Mouse (Mus musculus) urinary bladder, postnatal 4 days (tissue): ENCODE results near the gene Tmem132c.

ENCODE experiments used
- DNase-seq, 2 experiments: peaks; one replicate each; pipeline ENCODE4 v3.0.0; 2021 to 2022; ENCODE audit warnings: low spot score in 2 of 2

Gene Tmem132c

DNA sequence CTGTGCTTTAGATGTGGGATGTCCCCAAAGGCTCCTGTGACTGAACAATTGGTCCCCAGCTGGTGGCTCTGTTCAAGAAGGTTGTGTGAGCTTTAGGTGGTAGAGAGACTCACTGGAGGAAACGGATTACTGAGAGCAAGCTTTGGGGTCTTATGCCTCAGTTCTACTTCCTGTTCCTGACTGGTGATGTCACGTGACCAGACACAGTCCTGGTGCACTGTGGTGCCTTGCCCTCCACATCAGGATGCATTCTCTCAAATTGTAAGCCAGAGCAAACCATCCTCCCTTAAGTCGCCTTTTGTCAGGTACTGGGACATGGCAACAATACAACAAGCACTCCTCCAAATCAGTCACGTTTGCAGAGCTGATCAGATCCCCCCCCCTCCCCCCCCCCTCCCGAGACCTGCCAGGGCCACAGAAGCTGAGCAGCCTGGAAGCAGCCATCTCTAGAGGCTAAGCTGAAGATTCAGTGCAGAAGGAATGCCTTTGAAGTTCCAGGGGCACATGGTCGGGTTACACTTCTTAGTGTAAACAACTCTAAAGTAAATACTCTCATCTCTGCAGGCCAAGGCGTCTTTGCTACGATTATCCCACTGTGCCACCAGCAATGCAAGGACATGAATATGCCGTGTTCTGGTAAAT, 164.5 kb downstream of the Tmem132c start:
- DNase-seq: no peak

DNA sequence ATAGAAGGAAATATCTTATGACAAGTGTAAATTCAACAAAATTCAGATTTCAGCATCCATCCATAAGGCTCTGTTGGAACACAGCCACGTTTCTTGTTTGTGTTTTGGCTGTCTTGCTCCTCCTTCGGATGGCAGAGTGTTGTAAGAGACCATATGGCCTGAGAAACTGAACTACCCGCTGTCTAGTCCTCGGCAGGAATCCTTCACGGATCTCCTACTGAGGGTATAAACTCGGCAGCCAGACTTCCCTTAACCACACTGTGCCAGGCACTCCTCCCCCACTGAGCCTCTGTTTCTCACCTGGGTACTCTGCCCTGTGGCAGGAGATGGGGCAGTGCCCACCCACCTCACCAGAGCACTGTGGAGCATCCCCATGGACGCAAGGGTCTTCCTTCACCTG, 174.9 kb downstream of the Tmem132c start:
- DNase-seq: no peak

DNA sequence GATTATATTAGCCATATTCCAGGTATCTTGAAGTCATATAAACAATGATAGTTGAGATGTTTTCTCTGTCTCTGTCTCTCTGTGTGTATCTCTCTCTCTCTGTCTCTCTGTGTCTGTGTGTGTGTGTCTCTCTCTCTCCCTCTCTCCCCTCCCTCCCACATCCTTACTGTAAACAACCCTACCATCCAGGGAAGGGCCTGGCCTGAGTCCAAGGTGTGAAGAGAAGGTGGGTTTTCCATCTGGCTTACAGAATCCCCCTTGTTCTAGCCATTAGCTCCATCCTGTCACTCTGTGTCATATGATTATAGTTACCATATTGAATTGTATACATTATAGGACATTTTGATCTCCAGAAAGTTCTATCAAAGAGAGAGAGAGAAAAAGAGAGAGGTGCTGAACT, 182.3 kb downstream of the Tmem132c start:
- no peak for DNase-seq

DNA sequence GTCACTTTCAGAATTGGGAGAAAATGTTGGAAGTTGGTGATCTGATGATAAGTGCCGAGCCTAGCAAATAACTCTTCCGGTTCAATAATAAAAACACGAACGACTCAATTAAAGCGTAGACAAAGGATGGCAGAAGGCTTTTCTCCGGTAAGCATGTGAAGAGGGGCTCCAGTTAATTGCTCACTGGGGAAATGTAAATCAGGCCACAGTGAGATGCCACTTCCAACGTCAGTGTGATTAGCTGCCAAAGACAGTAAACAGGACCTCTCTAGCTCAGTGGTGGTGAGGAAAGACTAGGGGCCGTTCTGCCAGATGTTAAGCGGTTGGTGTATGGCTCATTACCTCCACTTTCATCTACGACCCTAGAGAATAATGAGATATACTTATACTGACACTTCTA, 187.5 kb downstream of the Tmem132c start:
- DNase-seq: no peak

DNA sequence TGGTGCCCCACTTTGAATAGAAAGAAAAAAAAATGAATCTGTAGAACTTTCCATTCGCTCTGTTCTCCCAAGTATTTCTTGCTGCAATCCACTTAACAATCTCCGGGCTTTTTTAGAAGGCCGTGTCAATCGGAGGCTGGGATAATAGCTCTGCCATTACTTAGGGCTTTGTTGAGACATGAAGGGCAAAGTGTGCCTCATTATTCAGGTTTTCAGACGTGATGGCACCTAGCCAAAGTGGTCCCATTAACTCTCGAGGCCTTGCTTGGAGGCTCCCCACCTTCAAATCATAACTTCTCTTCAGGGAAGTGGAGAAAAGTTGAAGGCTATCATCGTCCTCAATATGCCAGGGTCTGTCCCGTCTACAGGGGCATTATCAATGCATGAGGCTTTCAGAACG, 190.0 kb downstream of the Tmem132c start:
- no peak for DNase-seq

DNA sequence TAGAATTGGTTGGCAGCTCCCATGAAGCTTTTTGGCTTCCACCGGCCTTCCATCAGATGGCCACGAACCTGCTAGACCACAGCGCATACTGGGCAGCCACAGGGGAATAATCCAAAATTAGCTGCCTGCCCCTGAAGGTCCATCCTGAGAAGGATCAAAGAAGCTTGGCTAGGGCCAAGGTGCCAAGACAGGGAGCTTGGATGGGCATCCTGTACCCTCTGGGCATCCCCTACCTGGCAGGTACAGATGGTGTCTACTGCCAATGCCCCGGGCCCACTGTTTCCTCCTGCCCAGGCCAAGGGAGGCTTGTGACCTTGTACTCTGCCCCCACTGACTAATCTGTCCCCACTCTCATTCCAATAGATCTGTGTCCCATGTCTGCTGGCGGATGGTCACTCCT, 195.2 kb downstream of the Tmem132c start:
- no peak for DNase-seq

DNA sequence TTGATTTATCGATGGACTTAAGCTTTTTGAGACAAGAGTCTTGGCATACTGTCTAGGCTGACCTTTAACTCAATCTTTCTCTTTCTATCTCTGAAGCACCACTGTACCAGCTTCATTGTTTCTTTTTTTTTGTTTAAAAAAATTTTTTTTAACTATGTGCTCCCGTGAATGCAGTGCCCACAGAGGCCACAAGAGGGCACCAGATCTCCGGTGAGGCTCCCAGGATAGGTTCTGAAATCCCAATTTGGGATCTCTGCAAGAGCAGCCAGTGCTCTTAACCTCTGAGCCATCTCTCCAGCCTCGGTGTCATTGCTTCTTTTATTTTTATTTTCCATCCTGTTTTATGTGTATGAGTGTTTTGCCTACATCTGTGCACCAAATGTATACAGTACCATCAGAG, 197.0 kb downstream of the Tmem132c start:
- no peak for DNase-seq

DNA sequence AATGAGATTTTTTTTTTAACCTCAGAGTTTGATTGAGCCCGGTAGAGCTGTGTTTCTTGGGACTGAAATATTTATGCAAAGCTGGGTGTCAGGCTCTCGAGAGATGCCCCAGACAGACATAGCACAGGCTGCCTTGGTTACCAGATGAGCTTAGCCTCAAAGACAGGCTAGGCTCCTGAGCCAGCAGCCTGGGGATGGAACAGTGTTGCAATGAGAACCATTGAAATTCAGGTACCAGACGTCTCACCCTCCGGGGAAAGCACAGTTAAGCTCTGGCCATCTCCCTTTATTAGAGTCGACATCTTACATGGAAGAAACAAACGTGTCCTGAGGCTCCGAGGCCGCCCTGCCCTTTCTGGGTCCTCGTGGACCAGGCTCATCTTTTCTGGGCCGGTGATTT, 200.4 kb downstream of the Tmem132c start:
- DNase-seq: no peak

DNA sequence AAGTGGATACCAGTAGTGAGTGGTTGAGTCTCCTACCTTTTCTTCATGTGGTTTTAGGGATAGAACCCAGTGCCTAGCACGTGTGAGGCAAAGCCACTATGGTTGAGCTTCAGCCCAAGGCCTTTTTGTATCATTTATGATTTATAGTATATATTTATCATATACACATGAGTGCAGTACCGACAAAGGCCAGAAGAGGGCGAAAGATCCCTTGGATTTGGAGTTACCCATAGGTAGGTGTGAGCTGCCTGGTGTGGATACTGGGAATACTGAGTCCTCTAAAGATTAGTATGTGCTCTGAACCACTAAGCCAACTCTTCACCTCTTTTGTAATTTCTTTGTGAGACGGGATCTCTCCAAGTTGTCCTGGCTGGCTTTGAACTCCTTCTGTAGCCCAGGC, 212.0 kb downstream of the Tmem132c start:
- no peak for DNase-seq

DNA sequence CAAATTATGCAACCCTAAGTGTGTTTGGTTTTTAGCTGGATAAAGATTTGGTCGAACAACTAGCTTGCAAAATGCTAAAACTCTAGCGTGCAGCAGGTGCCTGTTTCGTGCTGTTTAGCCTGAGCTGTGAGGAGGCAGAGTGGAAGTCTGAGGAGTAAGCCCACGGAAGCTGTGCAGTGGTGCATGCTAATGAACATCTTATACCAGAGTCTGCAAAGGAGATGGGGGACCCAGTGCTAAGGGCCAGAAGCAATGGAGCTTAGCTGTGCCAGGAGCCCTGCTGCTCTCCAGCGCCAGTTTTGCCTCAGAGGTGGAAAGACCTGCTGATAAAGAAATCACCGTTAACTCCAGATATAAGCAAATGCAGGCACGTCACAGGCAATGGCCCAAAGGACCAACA, 212.5 kb downstream of the Tmem132c start:
- DNase-seq: no peak

DNA sequence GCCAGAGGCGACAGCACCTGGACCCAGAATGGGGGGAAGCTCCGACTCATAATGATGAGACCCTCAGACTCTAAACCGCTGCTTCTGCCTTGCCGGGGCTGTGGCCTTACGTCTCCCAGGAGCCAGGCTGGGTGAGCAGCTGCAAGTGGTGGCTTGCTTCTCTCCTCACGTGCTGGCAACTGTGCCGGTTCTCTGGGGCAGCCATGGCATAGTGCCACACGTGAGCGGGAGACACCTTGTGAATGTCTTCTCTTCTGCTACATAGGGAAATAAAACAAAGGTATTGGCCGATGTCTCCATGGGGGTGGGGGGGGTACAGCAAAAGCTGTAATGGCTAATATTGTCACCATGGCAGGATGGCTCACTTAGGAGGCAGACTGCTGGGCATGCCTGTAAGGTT, 214.5 kb downstream of the Tmem132c start:
- no peak for DNase-seq

DNA sequence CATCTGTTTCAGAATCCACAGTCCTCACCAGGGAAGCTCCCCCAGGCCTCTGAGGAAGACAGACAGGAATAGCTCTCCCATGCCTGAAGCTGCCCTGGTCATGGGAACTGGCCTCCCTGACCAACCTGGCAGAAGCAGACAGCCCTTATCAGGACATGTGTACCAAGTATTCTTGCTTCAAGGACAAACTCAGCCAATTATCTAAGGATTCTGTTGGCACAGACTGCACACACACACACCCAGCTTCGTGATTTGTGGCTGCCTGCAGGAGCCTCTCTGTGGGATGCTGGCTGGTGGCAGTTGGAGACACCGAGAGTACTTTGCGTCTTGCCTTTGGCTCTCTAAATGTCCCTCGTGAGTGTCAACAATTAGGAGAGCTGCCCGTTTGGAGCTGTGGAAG, 226.5 kb downstream of the Tmem132c start:
- no peak for DNase-seq

DNA sequence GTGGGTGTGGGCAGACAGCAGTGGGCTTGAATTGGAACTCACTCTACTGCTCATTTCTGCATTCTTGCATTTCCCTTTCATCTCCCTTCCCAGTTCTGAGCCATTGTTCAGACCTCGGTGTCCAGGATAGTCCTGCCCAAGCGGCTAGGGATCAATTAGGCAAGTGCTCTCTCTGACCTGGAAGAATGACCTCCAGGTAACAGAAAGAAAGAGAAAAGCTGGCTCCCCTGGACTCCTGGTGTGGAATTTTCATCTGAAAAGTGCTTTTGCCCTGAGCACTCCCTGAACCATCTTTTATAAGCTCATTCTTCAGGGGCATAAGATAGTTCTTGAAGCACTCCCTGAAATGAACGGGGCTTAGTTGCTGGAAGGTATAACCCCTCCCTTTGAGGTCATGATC, 228.7 kb downstream of the Tmem132c start:
- DNase-seq: no peak

DNA sequence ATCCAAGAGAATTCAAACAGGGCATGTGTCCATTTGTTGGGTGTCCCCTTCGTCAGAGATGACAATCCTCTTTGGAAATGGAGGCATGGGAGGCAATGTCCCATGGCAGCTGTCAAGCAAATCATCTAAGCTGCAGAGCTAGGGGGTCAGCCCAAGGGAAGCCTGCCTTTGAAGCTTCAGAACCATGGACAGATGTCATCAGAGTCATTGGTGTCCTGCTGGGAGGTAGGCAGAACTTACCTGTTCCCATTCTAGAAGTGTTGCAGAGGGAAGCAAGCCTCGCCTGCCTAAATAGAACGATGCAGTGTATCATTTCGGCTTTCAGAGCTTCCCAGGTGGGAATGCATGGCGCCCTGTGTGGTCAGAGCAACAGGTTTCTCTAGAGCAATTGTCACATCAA, 230.3 kb downstream of the Tmem132c start:
- no peak for DNase-seq

DNA sequence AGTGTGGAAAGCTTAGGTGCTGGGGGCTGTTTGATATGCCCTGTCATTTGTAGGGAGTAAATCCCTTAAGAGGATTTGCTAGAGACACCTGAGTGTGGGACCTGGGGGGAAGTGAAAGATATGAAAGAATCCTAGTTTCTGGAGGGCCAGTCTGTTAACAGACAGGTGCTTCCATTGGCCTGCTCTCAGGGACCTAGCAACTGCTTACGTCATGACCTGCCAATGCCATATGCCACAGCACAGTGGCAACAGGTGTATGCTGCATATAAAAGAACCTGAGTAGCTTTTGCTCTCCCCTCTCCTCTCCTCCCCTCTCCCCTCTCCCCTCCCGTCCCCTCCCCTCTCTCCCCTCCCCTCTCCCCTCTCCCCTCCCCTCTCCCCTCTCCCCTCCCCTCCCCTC, 232.1 kb downstream of the Tmem132c start:
- no peak for DNase-seq

DNA sequence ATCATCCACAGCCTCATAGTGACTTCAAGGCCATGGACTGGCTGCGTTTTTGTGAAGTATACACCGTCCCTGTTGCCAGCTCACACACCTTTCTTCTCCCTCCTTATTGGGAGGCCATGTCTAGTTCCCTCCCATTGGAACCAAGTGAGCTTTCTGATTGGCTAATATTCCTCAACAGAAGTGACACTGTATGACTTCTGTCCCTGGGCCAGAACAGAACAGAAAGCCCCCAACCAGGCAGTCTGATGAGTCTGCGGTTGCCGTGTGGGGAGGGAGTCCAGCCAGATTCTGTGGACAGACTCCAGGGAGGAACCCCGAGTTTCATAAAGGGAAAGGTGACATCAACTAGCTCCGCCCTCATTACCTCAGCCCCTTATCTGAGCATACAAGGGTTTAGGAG, 233.2 kb downstream of the Tmem132c start:
- DNase-seq: no peak

DNA sequence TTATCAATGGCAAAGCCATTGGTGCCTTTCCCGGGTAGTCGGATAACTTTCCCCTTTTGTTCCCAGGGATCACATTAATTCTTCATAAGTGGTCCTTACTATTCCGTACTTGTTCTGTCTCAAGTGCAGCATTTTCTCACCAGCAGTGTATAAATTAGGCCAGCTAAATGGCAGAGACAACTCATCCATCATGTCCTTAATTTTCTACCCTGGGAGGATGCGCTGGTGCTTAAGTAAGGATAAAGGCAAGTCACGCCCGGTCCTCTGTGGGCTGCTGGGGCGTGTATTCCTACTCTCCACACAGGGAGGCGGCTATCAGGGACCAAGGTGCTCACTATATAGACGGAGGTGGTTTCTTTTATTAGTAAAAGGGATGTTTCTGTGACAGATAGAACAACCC, 236.2 kb downstream of the Tmem132c start:
- no peak for DNase-seq

DNA sequence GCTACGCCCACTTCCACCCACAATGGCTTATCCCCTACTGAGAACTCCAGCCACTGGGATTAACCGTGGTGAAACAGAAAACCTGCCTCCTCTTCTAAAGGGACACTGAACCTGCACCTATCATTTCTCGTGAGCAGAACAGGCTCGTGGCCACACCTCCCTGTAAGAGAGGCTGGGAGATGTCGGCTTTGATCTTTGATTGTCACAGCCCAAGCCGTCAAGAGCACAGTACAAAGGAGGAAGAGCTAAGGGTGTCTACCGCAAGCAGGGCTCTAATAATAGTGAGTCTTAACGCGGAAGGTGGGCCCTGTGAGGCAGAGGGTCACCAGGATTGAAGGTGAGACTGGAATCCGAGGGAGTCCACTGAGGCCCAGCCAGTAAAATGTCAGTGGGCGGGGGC, 236.7 kb downstream of the Tmem132c start:
- no peak for DNase-seq

DNA sequence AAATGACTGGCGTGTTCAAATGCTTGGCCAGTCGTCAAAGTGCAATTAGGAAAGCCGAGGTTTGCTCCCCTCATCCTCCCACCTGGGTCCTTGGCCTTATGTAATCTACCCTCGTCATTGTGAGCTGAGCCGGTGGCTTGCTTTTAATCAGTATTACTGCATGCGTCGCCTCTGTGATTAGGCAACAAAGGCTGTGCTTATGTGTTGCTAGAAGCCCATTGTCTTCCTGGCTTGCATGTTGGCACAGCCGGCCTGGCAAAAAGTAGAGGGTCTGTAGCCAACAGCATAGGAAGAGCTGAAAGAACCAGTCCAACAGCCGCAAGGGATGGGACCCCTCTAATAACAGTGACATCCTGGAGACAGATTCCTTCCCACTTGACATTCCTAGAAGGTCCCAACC, 239.3 kb downstream of the Tmem132c start:
- no peak for DNase-seq

DNA sequence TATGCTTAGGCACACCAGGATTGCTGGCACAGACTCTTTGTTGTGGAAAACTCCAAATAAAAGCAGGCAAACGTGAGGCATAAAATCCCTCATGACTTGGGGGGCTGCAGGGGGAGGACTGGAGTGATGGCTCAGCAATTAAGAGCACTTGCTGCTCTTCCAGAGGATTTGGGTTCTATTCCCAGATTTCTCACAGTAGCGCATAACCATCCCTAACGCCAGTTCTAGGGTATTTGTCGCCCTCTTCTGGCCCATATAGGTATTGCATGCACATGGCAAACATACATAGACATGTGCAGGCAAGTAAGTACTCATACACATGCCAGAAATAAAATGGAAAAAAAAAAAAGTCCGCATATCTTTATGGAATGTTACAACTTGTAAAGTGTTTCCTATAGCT, 239.8 kb downstream of the Tmem132c start:
- no peak for DNase-seq

DNA sequence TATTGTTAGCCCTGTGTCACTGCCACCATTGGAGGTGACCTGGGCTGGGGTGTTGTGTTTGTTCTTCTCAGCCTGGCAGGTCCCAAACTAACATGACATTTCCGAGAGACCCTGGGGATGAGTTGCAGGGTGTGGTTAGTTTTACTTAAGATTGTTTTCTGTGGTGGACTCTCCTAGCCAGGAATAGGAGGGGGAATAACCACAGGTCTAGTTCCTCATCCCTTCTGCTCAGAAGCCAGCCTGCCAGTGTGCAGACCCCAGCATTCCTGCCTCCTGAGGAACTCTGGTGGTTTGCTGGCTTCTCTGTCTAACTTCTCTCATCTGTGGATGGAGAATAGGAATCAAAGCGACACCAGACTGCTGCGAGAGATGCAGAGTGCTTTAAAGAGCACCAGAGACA, 240.7 kb downstream of the Tmem132c start:
- DNase-seq: no peak

DNA sequence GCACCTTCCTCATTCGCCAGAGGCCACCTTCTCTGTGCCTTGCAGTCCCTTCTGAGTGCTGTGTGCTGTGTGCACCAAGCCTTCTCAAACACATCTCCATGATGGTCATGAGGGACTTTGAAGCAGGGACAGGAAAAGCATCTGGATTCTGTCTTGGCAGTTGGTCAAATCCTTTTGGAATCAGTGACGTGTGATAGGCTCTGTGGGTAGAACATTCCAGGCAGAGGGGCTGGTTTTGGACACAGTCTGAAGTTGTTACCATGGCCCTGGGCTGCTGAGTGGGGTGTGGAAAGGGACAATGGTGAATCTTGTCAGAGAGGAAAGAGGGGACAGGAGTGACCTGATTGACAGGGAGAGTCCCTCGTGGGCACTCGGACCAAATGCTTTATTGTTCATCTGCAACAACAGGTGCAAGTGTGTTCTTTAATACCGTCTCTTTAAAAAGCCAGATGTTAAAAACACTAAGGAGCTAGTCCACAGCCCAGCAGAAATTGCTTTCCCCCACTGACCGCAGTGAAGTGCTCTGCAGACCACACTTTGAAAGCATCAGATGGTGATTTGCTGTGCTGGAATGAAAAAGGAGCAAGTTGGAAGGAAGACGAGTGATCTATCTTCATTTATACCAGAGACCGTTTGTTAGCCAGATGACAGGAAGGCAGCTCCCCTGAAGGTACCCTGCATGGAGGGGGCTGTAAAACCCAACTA, 242.5 kb downstream of the Tmem132c start:
- no peak for DNase-seq

DNA sequence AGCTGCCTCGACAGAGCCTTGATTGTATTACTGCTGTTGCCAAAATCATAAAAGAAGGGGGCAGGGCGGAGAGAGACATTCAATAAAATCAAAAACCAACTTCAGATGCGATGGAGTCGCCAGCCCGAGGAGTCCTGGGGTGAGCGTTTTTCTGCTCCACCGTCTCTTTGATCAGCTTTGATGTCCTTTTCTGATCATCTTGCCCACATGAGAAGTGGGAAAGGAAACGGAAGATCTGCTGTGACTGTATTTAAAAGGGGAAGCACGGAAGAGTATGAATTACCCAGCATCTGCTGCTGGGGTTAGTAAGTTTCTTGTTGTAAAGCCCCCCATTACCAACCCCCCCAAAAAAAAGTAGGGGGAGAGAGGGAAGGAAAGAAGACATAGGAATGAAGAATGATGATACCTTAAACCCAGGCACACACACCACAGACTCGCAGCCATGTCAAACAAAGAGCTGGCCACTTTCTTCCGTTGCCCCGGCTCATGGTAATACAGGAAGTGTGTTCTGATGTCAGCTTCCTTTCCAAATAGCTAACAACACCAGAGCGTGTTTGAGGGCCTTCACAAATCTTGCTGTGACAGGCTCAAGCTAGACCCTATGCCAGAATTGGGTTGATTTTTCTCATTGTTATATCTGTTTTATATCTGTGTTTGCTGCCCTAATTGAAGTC, 243.3 kb downstream of the Tmem132c start:
- DNase-seq: no peak
